ENCODE assay signal across 14 mouse cellular contexts in the genomic region with DNA sequence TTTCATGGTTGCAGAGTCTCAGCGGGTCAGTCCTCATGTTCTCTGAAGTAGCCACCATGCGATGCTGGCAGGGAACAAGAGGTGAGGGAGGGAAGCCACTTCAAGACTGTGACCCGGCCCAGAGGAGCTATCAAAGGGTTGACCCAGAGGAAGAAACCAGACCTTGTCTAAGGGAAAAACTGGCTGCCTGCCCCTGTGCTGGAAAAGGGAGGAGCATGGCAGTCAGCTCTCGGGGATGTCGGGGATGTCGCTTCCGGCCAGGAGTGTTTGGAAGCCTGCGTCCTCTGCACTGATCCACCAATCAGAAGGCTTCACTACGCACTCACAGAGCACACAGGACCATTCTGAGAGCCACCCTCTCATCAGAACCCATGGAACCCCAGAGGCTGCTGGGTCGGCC. TPM values are rescaled to one million over a fixed set of nuclear protein-coding genes. Genes with fewer than 3 reads are reported as not detected.
DNase-seq lines count a peak whose midpoint lies in the region; ATAC-seq lines count a peak whose summit lies in the region.
"Had no signal": no experiment of that assay in that cellular context is flagged by ENCODE, and none has a peak within 500 bp of the region (broad histone marks: within the 10 kb centered on the region; RNA-seq: fewer than 3 reads in every experiment).

No protein-coding gene starts in this region.

- H3K9ac ChIP-seq in kidney, embryonic 16.5 days (replicated peaks; ENCODE audit: low read length), result no peak overlapping the region
- 0 out of 2 replicates have a peak overlapping the region, but pooled peaks have one; percentile 30 for H3K9ac ChIP-seq in forebrain, embryonic 13.5 days
- no peak overlapping the region for H3K9ac ChIP-seq in hindbrain, embryonic 14.5 days
- no peak overlapping the region for H3K9ac ChIP-seq in midbrain, embryonic 15.5 days
- H3K9ac ChIP-seq: embryonic facial prominence, embryonic 12.5 days; heart, embryonic 13.5 days; stomach, embryonic 15.5 days had no signal

- no peaks in the 10 kb centered on the region for H3K27me3 ChIP-seq in kidney, embryonic 16.5 days (ENCODE audit: insufficient read depth, low read length)
- no peaks in the 10 kb centered on the region for H3K27me3 ChIP-seq in forebrain, embryonic 13.5 days
- no peaks in the 10 kb centered on the region for H3K27me3 ChIP-seq in hindbrain, embryonic 14.5 days (ENCODE audit: control insufficient read depth, insufficient read depth, low read length)
- no peaks in the 10 kb centered on the region for H3K27me3 ChIP-seq in midbrain, embryonic 15.5 days (replicated peaks)
- H3K27me3 ChIP-seq: embryonic facial prominence, embryonic 12.5 days; heart, embryonic 13.5 days; stomach, embryonic 15.5 days had no signal

- no peak for ATAC-seq in kidney, embryonic 16.5 days (ENCODE audit: low FRiP score, low TSS enrichment)
- no peak for ATAC-seq in forebrain, embryonic 13.5 days
- no peak for ATAC-seq in hindbrain, embryonic 14.5 days (ENCODE audit: low FRiP score)
- 0 out of 2 replicates have a peak, but pooled peaks have one; percentile 22 for ATAC-seq in midbrain, embryonic 15.5 days (replicated peaks)
- ATAC-seq in activated CD4-positive, CD25-positive, alpha-beta regulatory T cell, adult 4 months, result no peak
- ATAC-seq: CD4-positive, CD25-positive, alpha-beta regulatory T cell, adult 4 months had no signal

- H3K36me3 ChIP-seq in kidney, embryonic 16.5 days (ENCODE audit: insufficient read depth, low read length), result no peaks in the 10 kb centered on the region
- 0 out of 2 replicates have a peak, but pooled peaks cover 3% of the 10 kb centered on the region for H3K36me3 ChIP-seq in forebrain, embryonic 13.5 days (ENCODE audit: poor library complexity, severe bottlenecking)
- no peaks in the 10 kb centered on the region for H3K36me3 ChIP-seq in hindbrain, embryonic 14.5 days (replicated peaks; ENCODE audit: control insufficient read depth, insufficient read depth)
- no peaks in the 10 kb centered on the region for H3K36me3 ChIP-seq in midbrain, embryonic 15.5 days (replicated peaks)
- H3K36me3 ChIP-seq: embryonic facial prominence, embryonic 12.5 days; heart, embryonic 13.5 days; stomach, embryonic 15.5 days had no signal

- H3K27ac ChIP-seq in kidney, embryonic 16.5 days (ENCODE audit: low read length), result peak overlapping the region; percentile 45; the same call in 1 of the 2 replicates
- peak overlapping the region; percentile 51; the same call in 1 of the 2 replicates for H3K27ac ChIP-seq in forebrain, embryonic 13.5 days
- peak overlapping the region; percentile 26 for H3K27ac ChIP-seq in hindbrain, embryonic 14.5 days
- H3K27ac ChIP-seq in midbrain, embryonic 15.5 days, result peak overlapping the region; percentile 40
- H3K27ac ChIP-seq: embryonic facial prominence, embryonic 12.5 days; heart, embryonic 13.5 days; stomach, embryonic 15.5 days had no signal

- H3K4me1 ChIP-seq in kidney, embryonic 16.5 days (ENCODE audit: insufficient read depth, low read length), result peaks cover 25% of the 10 kb centered on the region
- H3K4me1 ChIP-seq in forebrain, embryonic 13.5 days, result peaks cover 87% of the 10 kb centered on the region
- peaks cover 47% of the 10 kb centered on the region for H3K4me1 ChIP-seq in hindbrain, embryonic 14.5 days (replicated peaks; ENCODE audit: control insufficient read depth, insufficient read depth, low read length)
- peaks cover 51% of the 10 kb centered on the region for H3K4me1 ChIP-seq in midbrain, embryonic 15.5 days

- H3K9me3 ChIP-seq in kidney, embryonic 16.5 days (ENCODE audit: low read length), result no peaks in the 10 kb centered on the region
- H3K9me3 ChIP-seq in forebrain, embryonic 13.5 days (replicated peaks), result no peaks in the 10 kb centered on the region
- H3K9me3 ChIP-seq in hindbrain, embryonic 14.5 days (ENCODE audit: control insufficient read depth, low read length), result no peaks in the 10 kb centered on the region
- H3K9me3 ChIP-seq in midbrain, embryonic 15.5 days, result no peaks in the 10 kb centered on the region
- H3K9me3 ChIP-seq: embryonic facial prominence, embryonic 12.5 days; heart, embryonic 13.5 days; stomach, embryonic 15.5 days had no signal

- no peak overlapping the region for H3K4me2 ChIP-seq in kidney, embryonic 16.5 days (replicated peaks; ENCODE audit: low read depth, low read length)
- peak overlapping the region; percentile 39 for H3K4me2 ChIP-seq in forebrain, embryonic 13.5 days
- peak overlapping the region; percentile 18 for H3K4me2 ChIP-seq in hindbrain, embryonic 14.5 days (replicated peaks)
- H3K4me2 ChIP-seq in midbrain, embryonic 15.5 days, result no peak overlapping the region; the same call in 1 of the 2 replicates
- H3K4me2 ChIP-seq: embryonic facial prominence, embryonic 12.5 days; heart, embryonic 13.5 days had no signal

- DNase-seq in kidney, adult 18-20 months, result no peak
- DNase-seq in hindbrain, embryonic 14.5 days (ENCODE audit: low spot score), result no peak
- no peak for DNase-seq in layer of hippocampus, adult 9-10 months (ENCODE audit: low spot score)
- DNase-seq: gastrocnemius, postnatal 36 days; lung, postnatal 14 days; thymus, postnatal 36 days had no signal

- H3K4me3 ChIP-seq in kidney, embryonic 16.5 days (ENCODE audit: low read length), result no peak overlapping the region
- H3K4me3 ChIP-seq in forebrain, embryonic 13.5 days, result 0 out of 2 replicates have a peak overlapping the region, but pooled peaks have one; percentile 1
- no peak overlapping the region for H3K4me3 ChIP-seq in hindbrain, embryonic 14.5 days (replicated peaks; ENCODE audit: low read length)
- no peak overlapping the region for H3K4me3 ChIP-seq in midbrain, embryonic 15.5 days
- H3K4me3 ChIP-seq: embryonic facial prominence, embryonic 12.5 days; heart, embryonic 13.5 days; stomach, embryonic 15.5 days had no signal

- WGBS in kidney, embryonic 16.5 days, result 50% methylated on average over 10 of the region's 10 CpGs
- 61% methylated on average over 10 of the region's 10 CpGs for WGBS in forebrain, embryonic 13.5 days
- WGBS in hindbrain, embryonic 14.5 days, result 62% methylated on average over 10 of the region's 10 CpGs
- 74% methylated on average over 10 of the region's 10 CpGs for WGBS in midbrain, embryonic 15.5 days

RNA-seq across cellular contexts. Expression of a gene that starts 12.8 kb away (rescaled TPM):
- polyA plus RNA-seq in kidney, embryonic 16.5 days (2015; fragmentation: Nextera tagmentation; extraction: Ambion mirVana), result 0.19 and 0.49 TPM in 2 replicates
- 16.4 and 17.1 TPM in 2 replicates for polyA plus RNA-seq in forebrain, embryonic 13.5 days (2015; fragmentation: Nextera tagmentation; extraction: Ambion mirVana)
- polyA plus RNA-seq in hindbrain, embryonic 14.5 days (2014; fragmentation: Nextera tagmentation; extraction: Ambion mirVana), result 5.8 and 8.8 TPM in 2 replicates
- 6.0 and 7.6 TPM in 2 replicates for polyA plus RNA-seq in midbrain, embryonic 15.5 days (2015; fragmentation: Nextera tagmentation; extraction: Ambion mirVana)
- polyA plus RNA-seq in activated CD4-positive, CD25-positive, alpha-beta regulatory T cell, adult 4 months (2017; shearing (Covaris generic)), result 1 to 10 TPM; 1.1 to 1.4 TPM

Comparison
In these comparisons a context has a peak if more than half of its experiments do, and no peak if none do; other contexts are left out.
1. H3K4me2 ChIP-seq: peak in forebrain, embryonic 13.5 days (single experiment) and hindbrain, embryonic 14.5 days (single experiment); none in kidney, embryonic 16.5 days (single experiment) and midbrain, embryonic 15.5 days (single experiment).
2. Peak in every context shown above with its lines, with median percentiles within 50 percentile points of each other: H3K27ac ChIP-seq.